Mouse (Mus musculus) left cerebral cortex, postnatal 25 days (tissue): ENCODE data around the gene Rrp12. TPM values are rescaled to one million over a fixed set of nuclear protein-coding genes. Genes with fewer than 3 reads are reported as not detected.
"Not testable (repeated sequence)": the region's sequence is repeated elsewhere in the genome, so short reads cannot be mapped to it uniquely, and the experiment has no call there.

ENCODE experiments used
- DNase-seq, 2 experiments: peaks; one replicate each; pipeline ENCODE4 v3.0.0; 2022; ENCODE audit warnings: low spot score in 2 of 2, mixed read lengths in 1 of 2
- intact Hi-C: fragments of 180-260 bp; cut with DNase I; formaldehyde crosslinking; loops from one replicate; pipeline ENCODE4 v1.15.1; 2025
- total RNA-seq, 2 experiments: library from RNA; stranded (reverse); gene quantifications; 2 replicates each; pipeline ENCODE4 v1.2.3; 2021

Rrp12 gene
- total RNA-seq, 2 experiments from 2014 or later = 34.5 to 35.5 TPM

- intact Hi-C loops = no loop called here
- DNase-seq = no peak
These were observed 43.5 kb downstream of the Rrp12 start for GRCm38 (mm10) chr19:41852423-41852822.

GRCm38 (mm10) chr19:41850719-41851543 is 45.0 kb downstream of the Rrp12 start:
- intact Hi-C loops = no loop called here

GRCm38 (mm10) chr19:41850021-41850718 is 45.8 kb downstream of the Rrp12 start:
- intact Hi-C loops = no loop called here
- DNase-seq = no peak

More at GRCm38 (mm10) chr19:41850719-41851543, 45.0 kb downstream of the Rrp12 start:
- no peak for DNase-seq

- DNase-seq = peak; percentile 88 to 89
- intact Hi-C loops = loop anchor here (2.0 to 5.0 kb wide), 2 partner anchors 47 to 366 kb away; partner anchors contain the start of gene Lcor
These were observed 47.8 kb downstream of the Rrp12 start, which contains the start of gene Frat2 for GRCm38 (mm10) chr19:41847992-41848851. Gene Frat2 (minus strand): TSS chr19:41848132.

- DNase-seq = not testable (repeated sequence)
- intact Hi-C loops = loop anchor here (5.0 kb wide), 1 partner anchor 365 kb away; the partner anchor contains the start of gene Lcor
These were observed 48.4 kb downstream of the Rrp12 start for GRCm38 (mm10) chr19:41847614-41847991.

- peak; percentile 50 to 53 for DNase-seq
- intact Hi-C loops = loop anchor here (5.0 kb wide), 1 partner anchor 365 kb away; the partner anchor contains the start of gene Lcor
These were observed 48.8 kb downstream of the Rrp12 start for GRCm38 (mm10) chr19:41847091-41847581.

GRCm38 (mm10) chr19:41846366-41847090 is 49.4 kb downstream of the Rrp12 start:
- no peak for DNase-seq
- intact Hi-C loops = loop anchor here (1.0 to 5.0 kb wide), 2 partner anchors 15 to 364 kb away; partner anchors contain the start of gene Lcor

GRCm38 (mm10) chr19:41844345-41844744 is 51.6 kb downstream of the Rrp12 start:
- intact Hi-C loops = no loop called here
- DNase-seq = no peak

- DNase-seq = no peak
- intact Hi-C loops = no loop called here
These were observed 53.3 kb downstream of the Rrp12 start for GRCm38 (mm10) chr19:41842706-41843105.

- no peak for DNase-seq
- intact Hi-C loops = no loop called here
These were observed 53.8 kb downstream of the Rrp12 start for GRCm38 (mm10) chr19:41842196-41842595.

- intact Hi-C loops = no loop called here
- DNase-seq = no peak
These were observed 54.7 kb downstream of the Rrp12 start for GRCm38 (mm10) chr19:41841105-41841750.

- no peak for DNase-seq
- intact Hi-C loops = no loop called here
These were observed 56.3 kb downstream of the Rrp12 start for GRCm38 (mm10) chr19:41839685-41840084.

- intact Hi-C loops = no loop called here
- DNase-seq = no peak
These were observed 57.2 kb downstream of the Rrp12 start for GRCm38 (mm10) chr19:41838808-41839207.

- DNase-seq = no peak
- intact Hi-C loops = no loop called here
These were observed 58.1 kb downstream of the Rrp12 start for GRCm38 (mm10) chr19:41837917-41838261.

GRCm38 (mm10) chr19:41837194-41837916 is 58.6 kb downstream of the Rrp12 start:
- intact Hi-C loops = no loop called here

GRCm38 (mm10) chr19:41836719-41837118 is 59.3 kb downstream of the Rrp12 start:
- DNase-seq = no peak
- intact Hi-C loops = no loop called here

More at GRCm38 (mm10) chr19:41837194-41837916, 58.6 kb downstream of the Rrp12 start:
- no peak for DNase-seq

GRCm38 (mm10) chr19:41835816-41836215 is 60.2 kb downstream of the Rrp12 start:
- DNase-seq = peak in 1 of 2 experiments; percentile 14
- intact Hi-C loops = no loop called here

- DNase-seq = no peak
- intact Hi-C loops = no loop called here
These were observed 60.6 kb downstream of the Rrp12 start for GRCm38 (mm10) chr19:41835407-41835806.
